Mouse (Mus musculus) lung, postnatal 0 days (tissue): Measurements from ENCODE around the gene Nmnat3.

Experiments used
- CTCF ChIP-seq: IDR thresholded peaks from 2 replicates; pipeline ENCODE4 v1.5.1; 2016; ENCODE audit warnings: antibody characterized with exemption, mild to moderate bottlenecking
- EP300 ChIP-seq: IDR thresholded peaks from 2 replicates; pipeline ENCODE4 v1.6.1; 2016; ENCODE audit warnings: antibody characterized with exemption, mild to moderate bottlenecking, control low read depth

GRCm38 (mm10) chr9:98314059-98314650, 26.9 kb downstream of the Nmnat3 start:
- TF ChIP-seq EP300 (no peak), CTCF (no peak)
